Mouse (Mus musculus): ENCODE measurements around the gene Tatdn3. TPM values are rescaled to one million over a fixed set of nuclear protein-coding genes. Genes with fewer than 3 reads are reported as not detected.

Gene Tatdn3
- polyA plus RNA-seq, 1 experiment from 2014 or later = 17.3 TPM

DNA sequence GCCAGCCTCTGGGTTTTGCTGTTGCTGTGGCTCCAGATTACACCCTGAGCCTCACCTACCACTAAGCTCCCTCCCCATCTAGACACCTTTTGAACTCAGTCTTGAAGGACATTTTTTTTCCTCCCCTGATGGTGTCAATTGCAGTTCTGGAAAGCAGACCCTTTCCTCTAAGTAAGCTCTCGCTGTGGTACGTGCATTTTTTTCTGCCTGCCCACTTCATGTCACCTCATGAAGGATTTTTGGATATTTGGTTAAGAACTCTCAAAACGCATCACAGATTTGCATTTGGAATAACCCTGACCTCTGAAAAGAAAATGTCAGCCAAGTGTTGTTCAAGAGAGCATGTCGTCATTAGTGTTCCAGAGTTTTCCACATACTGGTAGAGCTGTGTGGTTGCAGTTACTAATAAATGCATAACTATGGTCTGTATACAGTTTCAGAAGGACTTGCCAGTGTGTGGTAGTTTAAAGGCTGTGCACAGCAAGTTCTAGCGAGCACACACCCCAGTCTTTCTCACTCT is 37.1 kb upstream of the Tatdn3 start:
- Histone ChIP-seq H3K27ac (ENCODE audit: low read depth, low read length) (no peak overlapping the region), H3K4me1 (replicated peaks; ENCODE audit: control insufficient read depth, insufficient read depth, low read length) (peaks cover 9% of the 10 kb centered on the region; the same call in 1 of the 2 replicates), H3K9ac (ENCODE audit: low read depth, low read length) (no peak overlapping the region), H3K36me3 (ENCODE audit: control insufficient read depth, insufficient read depth) (no peaks in the 10 kb centered on the region), H3K4me2 (replicated peaks; ENCODE audit: low read depth) (no peak overlapping the region), H3K27me3 (replicated peaks; ENCODE audit: control insufficient read depth, insufficient read depth, low read length) (peaks cover 14% of the 10 kb centered on the region), H3K9me3 (ENCODE audit: control insufficient read depth) (no peaks in the 10 kb centered on the region), H3K4me3 (ENCODE audit: low read depth, low read length) (no peak overlapping the region)
- ATAC-seq = no peak
- WGBS = 75% methylated on average over 5 of the region's 5 CpGs
- TF ChIP-seq CTCF (IDR thresholded peaks at IDR 0.05; ENCODE audit: low read depth) = no peak

DNA sequence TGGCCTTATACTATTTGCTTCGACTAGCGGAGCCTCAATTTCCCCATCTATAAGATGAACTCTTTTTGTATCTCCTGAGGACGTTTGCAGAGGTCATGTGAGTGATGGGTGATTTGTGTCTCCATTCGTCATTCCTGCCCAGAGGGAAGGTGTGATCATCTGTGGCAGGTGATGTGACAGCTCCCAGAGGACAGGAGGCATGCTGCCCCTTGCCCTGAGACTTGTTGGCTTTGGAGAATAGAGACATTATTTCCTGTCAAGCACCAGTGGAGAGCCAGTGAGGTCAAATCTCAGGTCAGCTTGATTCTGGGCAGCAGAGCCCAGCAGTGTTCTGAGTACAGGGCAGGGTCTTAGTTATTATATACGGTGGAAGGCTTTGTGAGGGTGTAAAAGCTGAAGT is 36.4 kb upstream of the Tatdn3 start:
- no peak for TF ChIP-seq CTCF (IDR thresholded peaks at IDR 0.05; ENCODE audit: low read depth)
- no peaks in the 10 kb centered on the region for H3K9me3 ChIP-seq (ENCODE audit: control insufficient read depth)
- H3K27ac ChIP-seq (ENCODE audit: low read depth, low read length) = no peak overlapping the region
- H3K36me3 ChIP-seq (ENCODE audit: control insufficient read depth, insufficient read depth) = no peaks in the 10 kb centered on the region
- no peak overlapping the region for H3K9ac ChIP-seq (ENCODE audit: low read depth, low read length)
- H3K4me1 ChIP-seq (replicated peaks; ENCODE audit: control insufficient read depth, insufficient read depth, low read length) = peaks cover 9% of the 10 kb centered on the region; the same call in 1 of the 2 replicates
- ATAC-seq = no peak
- peak overlapping the region; percentile 92 for H3K4me2 ChIP-seq (replicated peaks; ENCODE audit: low read depth)
- H3K4me3 ChIP-seq (ENCODE audit: low read depth, low read length) = peak overlapping the region; percentile 51; the same call in 1 of the 2 replicates
- 47% methylated on average over 5 of the region's 5 CpGs for WGBS
- H3K27me3 ChIP-seq (replicated peaks; ENCODE audit: control insufficient read depth, insufficient read depth, low read length) = peaks cover 14% of the 10 kb centered on the region

DNA sequence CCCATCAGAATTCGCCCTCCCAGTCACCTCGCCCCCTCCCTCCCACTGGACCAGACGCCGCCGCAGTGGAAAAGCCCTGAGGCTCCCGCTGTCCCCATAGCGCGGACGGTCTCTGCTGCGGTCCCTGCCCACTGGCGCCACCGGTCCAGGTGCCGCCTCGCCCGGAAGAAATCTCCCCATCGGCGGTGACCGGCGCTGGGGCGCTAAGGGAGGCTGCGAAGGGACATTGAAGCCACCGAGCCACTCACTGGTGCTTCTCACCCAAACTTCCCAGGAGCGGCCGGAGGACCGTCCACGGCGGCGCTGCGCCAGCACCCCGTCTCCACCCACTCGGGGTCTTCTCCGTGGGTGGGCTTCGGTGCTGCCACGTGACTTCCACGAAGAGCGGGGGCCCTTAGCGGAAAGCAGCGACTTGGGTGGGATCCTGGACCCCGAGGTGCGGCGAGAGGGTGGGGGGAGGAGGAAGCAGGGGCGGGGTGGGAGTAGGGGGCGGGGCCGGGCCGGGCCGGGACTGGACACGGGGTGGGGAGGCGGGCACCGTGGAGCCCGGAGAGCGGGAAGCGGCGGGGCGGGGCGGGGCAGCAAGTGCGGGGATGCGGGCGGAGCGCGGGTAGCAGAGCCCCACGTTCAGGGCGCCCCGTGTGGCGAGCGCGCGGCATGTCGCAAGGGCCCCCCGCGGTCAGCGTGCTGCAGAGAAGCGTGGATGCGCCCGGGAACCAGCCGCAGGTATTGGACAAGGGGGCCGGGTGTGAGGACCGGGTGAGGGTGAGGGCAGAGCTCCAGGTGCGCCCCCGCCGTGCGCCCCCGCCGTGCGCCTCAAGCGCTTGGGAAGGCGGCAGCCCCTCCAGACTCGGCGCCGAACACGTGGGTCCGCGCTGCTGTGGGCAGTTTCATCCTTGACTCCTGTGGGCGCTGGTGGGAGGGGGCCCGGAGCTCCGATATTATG is 35.3 kb upstream of the Tatdn3 start, which contains the start of gene Batf3:
Gene Batf3 (plus strand): TSS at position 46 of the 946 bp plus-strand sequence.
- TF ChIP-seq CTCF (IDR thresholded peaks at IDR 0.05; ENCODE audit: low read depth) = peak; percentile 65
- peaks cover 9% of the 10 kb centered on the region; the same call in 1 of the 2 replicates for H3K4me1 ChIP-seq (replicated peaks; ENCODE audit: control insufficient read depth, insufficient read depth, low read length)
- no peaks in the 10 kb centered on the region for H3K9me3 ChIP-seq (ENCODE audit: control insufficient read depth)
- no peaks in the 10 kb centered on the region for H3K36me3 ChIP-seq (ENCODE audit: control insufficient read depth, insufficient read depth)
- peak within 1 kb of the TSS; percentile 51 for H3K4me3 ChIP-seq (ENCODE audit: low read depth, low read length)
- peak within 1 kb of the TSS; percentile 92 for H3K4me2 ChIP-seq (replicated peaks; ENCODE audit: low read depth)
- WGBS = under 1% methylated on average over 86 of the region's 95 CpGs
- peak within 1 kb of the TSS; percentile 38 for H3K9ac ChIP-seq (ENCODE audit: low read depth, low read length)
- H3K27ac ChIP-seq (ENCODE audit: low read depth, low read length) = 0 out of 2 replicates have a peak within 1 kb of the TSS, but pooled peaks have one; percentile 7
- peak; percentile 53 for ATAC-seq
- H3K27me3 ChIP-seq (replicated peaks; ENCODE audit: control insufficient read depth, insufficient read depth, low read length) = peaks cover 14% of the 10 kb centered on the region

DNA sequence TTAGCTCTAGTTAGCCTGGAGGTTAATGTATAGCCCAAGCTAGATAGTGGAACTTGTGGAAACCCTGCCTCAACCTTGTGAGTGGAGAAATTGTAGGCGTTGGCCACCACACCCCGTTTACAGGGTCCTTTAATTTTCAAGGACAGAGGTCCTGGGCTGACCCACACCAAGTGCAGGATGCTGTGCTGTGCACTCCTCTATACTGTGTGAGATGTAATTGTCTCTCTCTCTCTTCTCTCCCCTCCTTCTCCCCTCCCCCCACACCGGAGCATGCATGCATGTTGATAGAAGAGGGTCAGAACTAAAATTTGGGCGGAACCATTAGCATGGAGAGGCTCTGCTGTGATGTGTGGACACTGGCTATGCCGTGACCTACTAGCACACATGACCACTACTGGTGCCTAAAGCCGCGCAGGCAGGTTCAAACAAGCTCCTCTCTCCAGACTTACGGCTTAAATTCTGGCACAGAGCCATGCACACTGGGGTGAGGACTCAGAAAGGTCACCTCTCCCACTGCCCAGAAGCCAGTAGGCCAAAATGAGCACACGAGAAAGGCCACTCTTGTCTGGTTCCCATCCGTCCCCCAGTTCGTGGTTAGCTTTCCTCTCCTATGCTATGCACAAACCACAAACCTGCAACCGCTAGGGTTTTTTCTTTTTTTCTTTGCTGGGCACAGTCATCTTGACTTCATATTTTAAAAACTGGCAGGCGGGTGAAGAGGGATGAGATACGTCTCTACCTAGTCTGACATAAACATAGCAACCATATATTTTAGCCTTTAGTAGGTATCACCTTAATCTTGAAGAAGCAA is 34.3 kb upstream of the Tatdn3 start:
- no peaks in the 10 kb centered on the region for H3K9me3 ChIP-seq (ENCODE audit: control insufficient read depth)
- peaks cover 14% of the 10 kb centered on the region for H3K27me3 ChIP-seq (replicated peaks; ENCODE audit: control insufficient read depth, insufficient read depth, low read length)
- TF ChIP-seq CTCF (IDR thresholded peaks at IDR 0.05; ENCODE audit: low read depth) = no peak
- H3K4me2 ChIP-seq (replicated peaks; ENCODE audit: low read depth) = peak overlapping the region; percentile 92
- no peak for ATAC-seq
- peak overlapping the region; percentile 51 for H3K4me3 ChIP-seq (ENCODE audit: low read depth, low read length)
- H3K4me1 ChIP-seq (replicated peaks; ENCODE audit: control insufficient read depth, insufficient read depth, low read length) = peaks cover 9% of the 10 kb centered on the region; the same call in 1 of the 2 replicates
- 37% methylated on average over 14 of the region's 14 CpGs for WGBS
- H3K36me3 ChIP-seq (ENCODE audit: control insufficient read depth, insufficient read depth) = no peaks in the 10 kb centered on the region
- no peak overlapping the region for H3K27ac ChIP-seq (ENCODE audit: low read depth, low read length)
- H3K9ac ChIP-seq (ENCODE audit: low read depth, low read length) = no peak overlapping the region

DNA sequence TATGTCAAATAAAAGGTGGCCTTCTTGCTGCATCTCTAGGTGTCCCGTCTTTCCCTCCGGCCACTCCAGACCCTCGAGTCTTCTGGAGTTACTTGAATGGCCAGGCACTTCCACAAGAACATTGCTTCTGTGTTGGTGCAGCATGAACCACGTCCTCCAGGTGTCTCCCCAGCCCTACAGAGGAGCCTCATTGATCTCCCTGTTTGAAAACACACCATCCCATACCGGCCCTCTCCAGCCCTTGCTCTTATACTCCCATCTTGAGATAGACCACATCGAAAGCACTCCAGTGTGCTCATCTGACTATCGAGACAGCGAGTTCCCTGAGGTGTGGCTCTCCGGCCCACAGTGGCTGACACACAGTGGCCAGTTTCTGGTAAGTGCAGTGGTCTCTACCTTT is 32.3 kb upstream of the Tatdn3 start:
- H3K9me3 ChIP-seq (ENCODE audit: control insufficient read depth) = no peaks in the 10 kb centered on the region
- H3K9ac ChIP-seq (ENCODE audit: low read depth, low read length) = no peak overlapping the region
- TF ChIP-seq CTCF (IDR thresholded peaks at IDR 0.05; ENCODE audit: low read depth) = peak; percentile 70
- H3K27ac ChIP-seq (ENCODE audit: low read depth, low read length) = no peak overlapping the region
- no peak overlapping the region for H3K4me3 ChIP-seq (ENCODE audit: low read depth, low read length)
- peaks cover 6% of the 10 kb centered on the region for H3K27me3 ChIP-seq (replicated peaks; ENCODE audit: control insufficient read depth, insufficient read depth, low read length)
- ATAC-seq = no peak
- H3K4me1 ChIP-seq (replicated peaks; ENCODE audit: control insufficient read depth, insufficient read depth, low read length) = peaks cover 9% of the 10 kb centered on the region; the same call in 1 of the 2 replicates
- 70% methylated on average over 9 of the region's 9 CpGs for WGBS
- no peak overlapping the region for H3K4me2 ChIP-seq (replicated peaks; ENCODE audit: low read depth)
- no peaks in the 10 kb centered on the region for H3K36me3 ChIP-seq (ENCODE audit: control insufficient read depth, insufficient read depth)

Data from intestine, postnatal 0 days (tissue).